Mouse (Mus musculus): ENCODE results near the gene Lrrc36. TPM values are rescaled to one million over a fixed set of nuclear protein-coding genes. Genes with fewer than 3 reads are reported as not detected.
A peak's percentile ranks its signal among the peaks of the same experiment; 100 is the strongest.

Lrrc36 gene
- polyA plus RNA-seq, 1 experiment from 2014 or later: 0.92 TPM

GRCm38 (mm10) chr8:105433511-105433910 lies 20.1 kb downstream of the Lrrc36 start:
- 29% methylated on average over 5 of the region's 5 CpGs for WGBS
- Histone ChIP-seq H3K4me2 (no peak overlapping the region), H3K4me1 (replicated peaks) (peaks cover 32% of the 10 kb centered on the region), H3K4me3 (no peak overlapping the region), H3K36me3 (no peaks in the 10 kb centered on the region), H3K27me3 (no peaks in the 10 kb centered on the region), H3K9me3 (no peaks in the 10 kb centered on the region), H3K9ac (no peak overlapping the region), H3K27ac (replicated peaks) (peak overlapping the region; percentile 54)
- ATAC-seq (ENCODE audit: low read depth): no peak

DNA sequence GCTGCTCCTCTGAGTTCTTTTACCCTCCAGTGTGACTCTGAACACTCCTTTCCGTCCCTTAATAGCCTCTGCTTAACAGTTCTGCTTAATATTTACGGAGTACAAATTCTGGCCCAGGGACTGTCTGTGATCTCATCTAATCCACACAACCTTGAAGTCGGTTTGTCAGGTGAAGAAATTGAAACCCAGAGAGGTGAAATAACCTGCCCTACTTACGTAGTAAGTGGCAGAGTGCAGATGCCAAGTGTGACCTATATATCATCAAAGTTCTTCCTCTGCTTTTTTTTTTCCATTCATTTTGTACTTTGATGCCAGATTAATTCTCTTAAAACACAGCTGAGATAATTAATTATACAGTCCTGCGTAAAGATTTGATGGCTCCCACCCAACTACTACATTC lies 20.8 kb downstream of the Lrrc36 start:
- no peak overlapping the region for H3K4me3 ChIP-seq
- no peak overlapping the region for H3K27ac ChIP-seq (replicated peaks)
- H3K4me2 ChIP-seq: no peak overlapping the region
- no peaks in the 10 kb centered on the region for H3K27me3 ChIP-seq
- no peak for ATAC-seq (ENCODE audit: low read depth)
- H3K9ac ChIP-seq: no peak overlapping the region
- WGBS: 76% methylated on average over 5 of the region's 5 CpGs
- H3K36me3 ChIP-seq: no peaks in the 10 kb centered on the region
- no peaks in the 10 kb centered on the region for H3K9me3 ChIP-seq
- H3K4me1 ChIP-seq (replicated peaks): peaks cover 32% of the 10 kb centered on the region

DNA sequence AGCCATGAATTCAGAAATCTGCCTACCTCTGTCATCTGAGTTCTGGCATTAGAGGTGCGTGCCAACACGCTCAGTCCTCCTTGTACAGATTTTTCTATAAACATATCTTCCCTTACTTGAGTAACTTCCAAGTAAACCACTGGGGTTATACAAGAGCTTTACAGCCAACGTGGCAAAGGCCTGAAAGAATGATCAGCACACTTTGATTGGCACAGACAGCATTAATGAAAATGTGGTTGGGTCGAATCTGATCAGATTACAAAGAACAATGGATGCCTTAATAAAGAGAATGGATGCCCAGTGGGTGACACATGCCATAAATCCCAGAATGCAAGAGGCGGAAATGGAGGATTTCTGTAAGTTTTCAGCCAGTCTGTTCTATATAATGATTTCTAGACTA lies 22.8 kb downstream of the Lrrc36 start:
- H3K9ac ChIP-seq: no peak overlapping the region
- peaks cover 30% of the 10 kb centered on the region for H3K4me1 ChIP-seq (replicated peaks)
- no peak overlapping the region for H3K4me2 ChIP-seq
- no peak for ATAC-seq (ENCODE audit: low read depth)
- H3K9me3 ChIP-seq: no peaks in the 10 kb centered on the region
- no peaks in the 10 kb centered on the region for H3K36me3 ChIP-seq
- H3K27me3 ChIP-seq: no peaks in the 10 kb centered on the region
- no peak overlapping the region for H3K4me3 ChIP-seq
- WGBS: 64% methylated on average over 5 of the region's 5 CpGs
- H3K27ac ChIP-seq (replicated peaks): no peak overlapping the region

DNA sequence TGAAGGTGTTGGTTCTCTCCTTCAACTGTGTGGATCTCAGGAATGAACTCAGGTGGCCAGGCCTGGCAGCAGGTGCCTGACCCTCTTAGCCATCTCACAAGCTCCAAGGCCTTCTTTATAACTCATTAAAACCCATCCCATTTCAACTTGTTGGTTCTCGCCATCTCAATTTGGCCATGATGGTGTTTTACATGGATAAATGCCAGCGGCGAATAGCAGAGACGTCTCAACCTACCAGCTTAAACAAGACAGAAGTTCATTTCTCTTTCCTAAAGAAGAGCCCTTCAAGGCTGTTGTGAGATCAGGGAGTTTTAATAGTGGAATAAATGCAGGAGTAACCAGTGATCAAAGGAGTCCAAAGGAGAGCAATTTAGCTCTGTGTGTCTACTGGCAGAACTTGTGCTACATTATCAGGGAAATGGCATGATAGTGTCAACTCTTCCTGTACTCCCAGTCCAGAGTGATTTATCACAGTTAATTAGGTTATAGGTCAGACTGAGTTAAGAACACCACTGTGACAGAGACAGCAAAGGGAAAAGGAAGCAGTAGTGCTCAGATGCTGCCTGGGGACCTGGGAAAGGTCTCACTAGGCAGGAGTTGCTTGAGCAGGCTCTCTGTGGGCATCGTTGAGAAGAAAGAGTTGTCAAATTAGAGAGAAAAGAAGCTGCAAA lies 23.8 kb downstream of the Lrrc36 start:
- Histone ChIP-seq H3K27ac (replicated peaks) (no peak overlapping the region), H3K36me3 (no peaks in the 10 kb centered on the region), H3K4me1 (replicated peaks) (peaks cover 20% of the 10 kb centered on the region), H3K9me3 (no peaks in the 10 kb centered on the region), H3K4me3 (no peak overlapping the region), H3K27me3 (no peaks in the 10 kb centered on the region), H3K4me2 (no peak overlapping the region), H3K9ac (no peak overlapping the region)
- WGBS: 85% methylated on average over 5 of the region's 5 CpGs
- no peak for ATAC-seq (ENCODE audit: low read depth)

DNA sequence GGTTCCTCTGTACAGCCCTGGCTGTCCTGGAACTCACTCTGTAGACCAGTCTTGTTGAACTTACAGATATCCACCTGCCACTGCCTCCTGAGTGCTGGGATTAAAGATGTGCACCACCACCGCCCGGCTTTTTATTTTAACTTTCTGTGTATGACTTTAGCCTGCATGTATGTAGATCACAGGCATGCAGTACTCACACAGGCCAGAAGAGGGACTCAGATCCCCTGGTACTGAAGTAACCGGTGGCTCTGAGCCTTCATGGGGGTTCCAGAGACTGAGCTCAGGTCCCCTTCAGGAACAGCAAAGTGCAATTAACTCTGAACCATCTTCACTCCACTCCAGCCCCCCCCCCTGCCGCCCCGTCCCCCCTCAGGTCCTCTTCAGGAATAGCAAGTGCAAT lies 25.5 kb downstream of the Lrrc36 start:
- Histone ChIP-seq H3K27me3 (no peaks in the 10 kb centered on the region), H3K9ac (no peak overlapping the region), H3K4me2 (no peak overlapping the region), H3K4me1 (replicated peaks) (peaks cover 3% of the 10 kb centered on the region), H3K4me3 (no peak overlapping the region), H3K27ac (replicated peaks) (no peak overlapping the region), H3K9me3 (no peaks in the 10 kb centered on the region), H3K36me3 (no peaks in the 10 kb centered on the region)
- ATAC-seq (ENCODE audit: low read depth): no peak
- 33% methylated on average over 5 of the region's 5 CpGs for WGBS

DNA sequence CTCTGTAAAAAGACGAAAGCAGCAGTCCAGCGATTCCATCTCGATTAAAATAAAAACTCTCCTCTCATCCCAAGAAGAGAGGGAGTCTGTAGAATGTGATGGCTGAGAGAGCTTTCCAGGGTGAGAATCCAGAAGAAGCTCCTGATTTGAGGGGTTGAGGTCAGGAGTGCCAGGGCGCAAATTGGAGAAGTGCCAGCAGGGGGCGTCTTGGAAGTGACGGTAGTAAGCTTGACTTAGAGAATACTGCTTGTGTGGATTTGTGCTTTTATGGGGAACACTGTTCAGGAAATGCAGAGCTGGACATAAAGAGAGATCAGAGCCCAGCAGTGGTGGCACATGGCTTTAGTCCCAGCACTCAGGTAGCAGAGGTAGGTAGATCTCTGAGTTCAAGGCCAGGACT lies 28.1 kb downstream of the Lrrc36 start:
- H3K4me1 ChIP-seq (replicated peaks): peaks cover 14% of the 10 kb centered on the region
- no peak overlapping the region for H3K27ac ChIP-seq (replicated peaks)
- no peaks in the 10 kb centered on the region for H3K27me3 ChIP-seq
- no peak overlapping the region for H3K4me2 ChIP-seq
- H3K36me3 ChIP-seq: no peaks in the 10 kb centered on the region
- no peak overlapping the region for H3K4me3 ChIP-seq
- no peak for ATAC-seq (ENCODE audit: low read depth)
- H3K9me3 ChIP-seq: no peaks in the 10 kb centered on the region
- WGBS: 9% methylated on average over 6 of the region's 6 CpGs
- H3K9ac ChIP-seq: no peak overlapping the region

GRCm38 (mm10) chr8:105442661-105443060 lies 29.3 kb downstream of the Lrrc36 start:
- Histone ChIP-seq H3K9me3 (no peaks in the 10 kb centered on the region), H3K36me3 (no peaks in the 10 kb centered on the region), H3K4me2 (no peak overlapping the region), H3K27me3 (no peaks in the 10 kb centered on the region), H3K9ac (no peak overlapping the region), H3K4me3 (no peak overlapping the region), H3K27ac (replicated peaks) (no peak overlapping the region), H3K4me1 (replicated peaks) (peaks cover 15% of the 10 kb centered on the region)
- WGBS: 91% methylated on average over 5 of the region's 5 CpGs
- ATAC-seq (ENCODE audit: low read depth): no peak

DNA sequence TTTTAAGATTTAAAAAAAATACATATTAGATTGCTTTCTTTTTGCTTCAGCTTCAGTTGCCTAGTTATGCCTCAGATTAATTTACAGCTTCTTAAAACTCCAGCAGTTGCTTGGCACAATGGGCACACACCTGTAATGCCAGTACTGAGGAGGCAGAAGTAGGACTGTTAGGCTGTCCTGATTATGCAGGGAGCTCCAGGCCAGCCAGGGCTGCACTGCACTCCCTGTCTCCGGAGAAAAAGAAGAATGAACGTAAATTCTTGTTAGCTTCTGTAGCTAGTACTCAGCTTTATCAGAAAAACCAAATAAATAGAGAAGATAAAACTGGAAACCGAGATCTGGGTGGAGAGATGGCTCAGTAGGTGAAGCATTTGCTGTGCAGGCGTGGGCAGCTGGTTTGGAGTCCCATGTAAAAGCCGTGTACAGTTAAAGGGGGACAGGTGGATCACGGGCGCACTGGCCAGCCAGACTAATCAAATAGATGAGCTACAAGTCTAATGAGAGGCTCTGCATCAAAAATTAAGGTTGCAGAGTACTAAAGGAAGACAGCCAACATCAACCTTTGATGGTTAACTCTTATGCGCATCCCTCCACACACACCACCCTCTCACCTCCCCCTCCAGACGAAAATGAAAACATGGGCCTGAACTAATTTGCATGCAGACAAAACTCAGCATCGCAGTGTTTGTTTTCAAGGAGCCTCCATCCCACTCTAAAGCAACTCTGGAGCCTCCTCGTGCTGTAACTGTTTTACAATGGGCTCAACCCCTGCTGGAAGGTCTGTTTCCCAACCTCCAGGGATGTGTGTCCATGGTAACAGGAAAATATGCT lies 32.1 kb downstream of the Lrrc36 start:
- no peak overlapping the region for H3K9ac ChIP-seq
- peaks cover 15% of the 10 kb centered on the region for H3K4me1 ChIP-seq (replicated peaks)
- peak overlapping the region; percentile 30 for H3K4me2 ChIP-seq
- WGBS: 15% methylated on average over 11 of the region's 11 CpGs
- peak; percentile 85 for ATAC-seq (ENCODE audit: low read depth)
- H3K9me3 ChIP-seq: no peaks in the 10 kb centered on the region
- H3K27ac ChIP-seq (replicated peaks): peak overlapping the region; percentile 82
- H3K27me3 ChIP-seq: no peaks in the 10 kb centered on the region
- H3K4me3 ChIP-seq: no peak overlapping the region
- H3K36me3 ChIP-seq: no peaks in the 10 kb centered on the region

GRCm38 (mm10) chr8:105446127-105446552 lies 32.8 kb downstream of the Lrrc36 start:
- no peak overlapping the region for H3K4me3 ChIP-seq
- peak overlapping the region; percentile 30; the same call in 1 of the 2 replicates for H3K4me2 ChIP-seq
- no peaks in the 10 kb centered on the region for H3K27me3 ChIP-seq
- H3K9ac ChIP-seq: no peak overlapping the region
- H3K36me3 ChIP-seq: no peaks in the 10 kb centered on the region
- peaks cover 18% of the 10 kb centered on the region for H3K4me1 ChIP-seq (replicated peaks)
- no peaks in the 10 kb centered on the region for H3K9me3 ChIP-seq
- peak overlapping the region; percentile 82 for H3K27ac ChIP-seq (replicated peaks)
- peak; percentile 61; the same call in 1 of the 2 replicates for ATAC-seq (ENCODE audit: low read depth)
- 3% methylated on average over 4 of the region's 4 CpGs for WGBS

DNA sequence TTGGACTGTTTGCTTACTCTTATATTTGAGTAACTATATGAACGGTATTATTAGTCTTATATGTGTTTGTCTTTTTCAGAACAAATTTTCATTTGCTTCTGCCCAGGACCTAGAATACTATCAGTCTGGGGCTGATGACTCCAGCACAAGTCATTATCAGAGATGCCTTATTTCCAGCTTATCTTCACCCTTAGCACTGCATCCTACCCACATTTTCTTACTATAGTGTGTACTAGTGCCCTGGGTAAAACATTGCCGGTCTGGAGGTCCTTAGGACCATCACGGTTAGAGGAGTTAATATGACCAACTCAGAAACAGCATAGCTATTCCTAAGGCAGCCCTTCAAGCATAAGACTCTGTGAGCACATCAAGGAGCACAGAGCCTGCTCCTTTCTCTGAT lies 34.8 kb downstream of the Lrrc36 start:
- WGBS: 94% methylated on average over 3 of the region's 3 CpGs
- Histone ChIP-seq H3K36me3 (no peaks in the 10 kb centered on the region), H3K27ac (replicated peaks) (no peak overlapping the region), H3K27me3 (no peaks in the 10 kb centered on the region), H3K4me1 (replicated peaks) (peaks cover 28% of the 10 kb centered on the region), H3K4me3 (no peak overlapping the region), H3K9ac (no peak overlapping the region), H3K9me3 (no peaks in the 10 kb centered on the region), H3K4me2 (no peak overlapping the region)
- ATAC-seq (ENCODE audit: low read depth): no peak

GRCm38 (mm10) chr8:105448596-105448995 lies 35.2 kb downstream of the Lrrc36 start:
- Histone ChIP-seq H3K9me3 (no peaks in the 10 kb centered on the region), H3K27ac (replicated peaks) (no peak overlapping the region), H3K4me3 (no peak overlapping the region), H3K4me2 (no peak overlapping the region), H3K4me1 (replicated peaks) (peaks cover 28% of the 10 kb centered on the region), H3K27me3 (no peaks in the 10 kb centered on the region), H3K36me3 (no peaks in the 10 kb centered on the region), H3K9ac (no peak overlapping the region)
- 87% methylated on average over 5 of the region's 5 CpGs for WGBS
- ATAC-seq (ENCODE audit: low read depth): no peak

- no peak overlapping the region for H3K4me3 ChIP-seq
- no peaks in the 10 kb centered on the region for H3K27me3 ChIP-seq
- H3K36me3 ChIP-seq: no peaks in the 10 kb centered on the region
- H3K4me2 ChIP-seq: no peak overlapping the region
- no peaks in the 10 kb centered on the region for H3K9me3 ChIP-seq
- H3K9ac ChIP-seq: no peak overlapping the region
- no peak for ATAC-seq (ENCODE audit: low read depth)
- peaks cover 18% of the 10 kb centered on the region for H3K4me1 ChIP-seq (replicated peaks)
- 25% methylated on average over 1 of the region's 1 CpGs for WGBS
- no peak overlapping the region for H3K27ac ChIP-seq (replicated peaks)
Observed at GRCm38 (mm10) chr8:105450977-105451376, 37.6 kb downstream of the Lrrc36 start.
